Mouse (Mus musculus): ENCODE data around the gene Trim10.
A peak's percentile ranks its signal among the peaks of the same experiment; 100 is the strongest.

Gene Trim10

DNA sequence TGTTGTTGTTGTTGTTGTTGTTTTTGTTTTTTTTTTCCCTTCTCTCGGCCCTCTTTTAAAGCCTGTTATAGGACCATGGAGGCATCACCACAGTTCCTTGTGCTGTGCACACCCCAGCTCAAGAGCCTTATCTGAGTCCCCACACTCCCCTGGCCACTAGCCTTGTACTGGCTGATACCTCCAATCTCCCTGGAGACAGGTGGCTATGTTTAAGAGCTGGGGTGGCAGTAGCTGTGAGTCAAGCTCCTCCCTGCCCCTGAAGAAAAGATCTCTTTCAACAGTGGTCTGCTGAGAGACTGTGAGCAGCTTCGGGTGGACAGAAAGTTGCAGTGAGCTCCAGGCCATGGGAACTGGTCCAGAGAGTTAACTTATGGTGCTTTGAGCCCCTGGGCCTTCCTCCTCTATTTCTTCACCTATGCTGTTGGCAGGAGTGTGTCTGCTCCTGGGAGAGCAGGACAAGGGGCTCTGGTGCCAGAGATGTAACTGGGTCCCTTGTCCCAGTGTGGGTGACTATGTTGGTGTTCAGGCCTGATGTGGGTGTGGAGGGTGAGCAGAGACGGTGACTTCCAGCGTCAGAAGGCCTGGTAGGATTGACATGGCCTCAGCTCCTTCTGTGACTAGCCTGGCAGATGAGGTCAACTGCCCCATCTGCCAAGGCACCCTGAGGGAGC, at the start of gene Trim10:
Gene Trim10 (plus strand): TSS at position 291 of the 671 bp plus-strand sequence.
- DNase-seq (ENCODE audit: low spot score): no peak

DNA sequence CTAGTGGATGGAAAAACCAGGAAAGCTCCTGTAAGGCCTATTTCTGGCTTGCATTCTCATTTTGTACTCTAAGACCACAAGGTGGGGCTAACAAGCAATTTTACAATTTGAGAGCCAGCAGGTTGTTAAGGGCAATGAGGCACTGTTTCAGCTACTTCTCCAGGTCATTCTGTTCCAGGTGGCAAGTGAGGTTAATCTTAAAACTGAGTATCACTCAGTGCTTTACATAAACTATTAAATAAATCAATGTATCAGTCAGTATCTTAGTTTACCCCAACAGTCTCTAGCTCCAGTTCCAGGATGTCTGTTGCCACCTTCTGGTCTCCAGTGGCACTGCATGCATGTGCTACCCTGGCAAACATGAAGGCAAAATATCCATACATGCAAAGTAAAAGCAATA, 45.4 kb upstream of the Trim10 start:
- peak; percentile 50 for DNase-seq (ENCODE audit: low spot score)

DNA sequence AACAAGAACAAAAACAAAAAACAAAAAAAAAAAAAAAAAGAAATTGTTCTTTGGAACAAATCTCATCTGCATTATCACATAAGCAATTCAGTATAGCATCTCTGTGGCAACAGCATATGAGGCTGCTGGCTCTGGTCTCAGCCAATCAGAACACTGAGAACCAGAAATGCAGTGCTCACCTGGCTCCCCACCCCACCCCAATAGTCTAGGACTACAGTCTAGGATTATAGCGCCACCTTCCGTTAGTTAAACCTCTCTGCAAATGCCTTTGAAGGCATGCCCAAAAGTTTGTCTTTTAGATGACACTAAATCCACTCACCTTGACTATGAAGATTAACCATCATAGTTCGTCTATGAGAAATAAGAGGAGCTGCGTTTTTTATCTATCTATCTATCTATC, 43.8 kb upstream of the Trim10 start:
- no peak for DNase-seq (ENCODE audit: low spot score)

DNA sequence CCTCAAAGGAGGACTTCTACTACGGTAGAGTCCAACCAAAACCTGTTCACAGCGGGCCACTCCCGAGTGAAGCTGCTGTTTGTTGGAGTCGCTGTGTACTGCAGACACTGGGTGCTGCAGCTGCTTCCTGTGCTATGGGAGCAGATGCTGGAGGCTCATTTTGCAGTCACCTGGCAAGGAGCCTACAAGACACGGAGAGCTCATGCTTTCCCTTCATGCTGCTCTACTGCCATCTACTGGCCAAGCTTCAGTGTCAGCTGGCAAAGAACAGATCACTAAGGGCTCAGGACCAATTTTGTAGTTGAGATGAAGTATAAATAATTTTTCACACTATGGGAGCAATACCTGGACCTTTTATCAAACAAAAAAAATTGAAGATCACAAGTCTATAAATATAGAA, 43.4 kb upstream of the Trim10 start:
- peak; percentile 78 for DNase-seq (ENCODE audit: low spot score)

DNA sequence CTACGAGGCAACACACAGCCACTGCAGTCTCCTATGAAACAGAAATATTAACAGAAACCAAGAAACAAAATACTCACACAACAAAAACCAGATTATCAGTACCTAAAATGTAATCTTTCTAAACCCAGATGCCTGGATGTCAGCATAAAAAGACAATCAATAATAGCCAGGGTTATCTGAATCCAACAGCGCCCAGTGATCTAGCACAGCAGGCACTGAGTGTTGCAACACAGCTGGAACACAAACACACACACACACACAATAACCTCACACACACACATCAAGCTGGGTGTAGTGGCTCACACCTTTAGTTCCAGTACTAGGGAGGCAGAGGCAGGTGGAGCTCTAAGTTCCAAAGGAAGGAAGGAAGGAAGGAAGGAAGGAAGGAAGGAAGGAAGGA, 40.9 kb upstream of the Trim10 start:
- no peak for DNase-seq (ENCODE audit: low spot score)

DNA sequence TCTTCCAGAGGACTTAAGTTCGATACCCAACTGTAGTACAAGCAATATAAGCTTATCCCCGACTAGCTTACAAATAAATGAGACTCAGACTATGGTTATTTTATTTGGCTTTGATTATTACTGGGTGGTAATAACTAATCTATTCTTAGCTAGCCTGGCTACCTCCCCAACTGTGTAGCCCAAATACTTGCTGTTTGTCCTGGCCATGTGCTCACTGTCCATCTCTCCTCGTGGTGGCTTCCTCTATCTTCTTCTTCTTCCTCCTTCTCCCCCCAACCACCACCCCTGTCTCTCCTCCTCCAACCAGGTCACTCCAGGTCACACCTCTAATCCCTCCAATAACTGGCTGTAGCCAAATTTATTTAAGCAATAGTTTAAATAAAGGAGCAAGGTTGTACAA, 38.9 kb upstream of the Trim10 start:
- no peak for DNase-seq (ENCODE audit: low spot score)

DNA sequence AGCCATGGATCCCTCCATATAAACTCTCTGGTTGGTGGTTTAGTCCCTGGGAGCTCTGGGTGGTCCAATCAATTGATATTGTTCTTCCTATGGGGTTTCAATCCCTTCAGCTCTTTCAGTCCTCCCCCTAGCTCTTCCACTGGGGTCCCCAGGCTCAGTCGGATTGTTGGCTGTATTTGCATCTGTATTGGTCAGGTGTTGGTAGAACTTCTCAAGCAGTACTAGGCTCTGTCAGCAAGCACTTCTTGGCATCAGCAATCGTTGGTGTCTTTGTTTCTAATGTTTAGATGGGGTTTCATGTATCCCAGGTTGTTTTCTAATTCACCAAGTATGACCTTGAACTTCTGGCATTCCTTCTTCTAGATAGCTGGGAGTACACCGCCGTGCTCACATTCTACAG, 36.7 kb upstream of the Trim10 start:
- DNase-seq (ENCODE audit: low spot score): no peak

DNA sequence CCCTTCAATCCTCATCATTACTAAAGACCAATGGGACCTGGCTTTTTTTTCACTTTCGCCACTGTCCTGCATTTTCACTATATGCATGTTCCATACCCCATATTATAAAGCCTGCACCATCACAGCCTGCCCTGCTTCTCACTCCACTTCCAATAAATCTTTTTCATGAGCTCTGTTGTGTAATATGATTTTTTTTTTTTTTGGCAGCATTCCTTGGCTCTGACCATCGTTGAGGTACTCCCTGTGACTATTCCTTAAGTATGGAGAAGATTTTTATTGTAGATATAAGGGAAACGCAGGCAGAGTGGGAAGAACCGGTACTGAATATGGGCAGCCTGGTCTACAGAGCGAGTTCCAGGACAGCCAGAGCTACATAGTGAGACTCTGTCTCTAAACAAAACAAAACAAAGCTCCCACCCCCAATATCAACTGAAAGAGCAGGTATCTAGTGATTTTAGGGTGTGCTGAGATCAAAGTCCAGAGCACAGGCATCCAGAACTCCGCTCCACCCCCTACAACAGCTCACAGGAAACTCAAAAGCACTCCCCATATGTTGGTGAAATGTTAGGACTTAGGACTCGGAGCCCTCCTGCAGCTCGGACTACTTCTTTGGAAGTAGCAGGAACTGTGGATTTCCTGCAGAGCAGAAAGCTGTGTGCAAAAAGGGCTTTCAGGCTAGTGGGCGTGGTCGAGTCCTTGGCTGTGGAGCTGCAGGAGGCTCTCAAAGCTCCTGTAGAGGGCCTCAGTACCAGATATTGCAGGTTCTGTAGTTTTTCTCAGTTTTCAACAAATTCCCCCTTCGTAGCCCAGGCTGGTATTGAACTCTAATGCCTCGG, 33.6 kb upstream of the Trim10 start:
- peak; percentile 32 for DNase-seq (ENCODE audit: low spot score)

DNA sequence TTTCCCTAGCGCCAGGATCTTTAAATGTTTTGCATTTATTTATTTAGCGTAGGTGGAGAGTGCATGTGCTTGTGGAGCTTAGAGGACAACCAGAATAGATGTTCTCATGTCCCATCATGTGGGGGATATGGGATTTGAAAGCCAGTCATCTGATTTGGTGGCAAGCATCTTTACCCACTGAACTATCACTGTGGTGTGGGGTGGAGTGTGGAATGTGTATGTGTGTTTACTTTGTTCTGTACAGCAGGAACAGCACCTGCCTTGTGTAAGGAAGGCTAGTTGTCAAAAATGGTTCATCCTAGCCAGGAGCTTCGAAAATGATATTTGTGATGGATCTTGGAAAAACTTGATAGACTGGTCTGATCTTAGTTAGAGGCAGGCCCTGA, 33.0 kb upstream of the Trim10 start:
- DNase-seq (ENCODE audit: low spot score): no peak

DNA sequence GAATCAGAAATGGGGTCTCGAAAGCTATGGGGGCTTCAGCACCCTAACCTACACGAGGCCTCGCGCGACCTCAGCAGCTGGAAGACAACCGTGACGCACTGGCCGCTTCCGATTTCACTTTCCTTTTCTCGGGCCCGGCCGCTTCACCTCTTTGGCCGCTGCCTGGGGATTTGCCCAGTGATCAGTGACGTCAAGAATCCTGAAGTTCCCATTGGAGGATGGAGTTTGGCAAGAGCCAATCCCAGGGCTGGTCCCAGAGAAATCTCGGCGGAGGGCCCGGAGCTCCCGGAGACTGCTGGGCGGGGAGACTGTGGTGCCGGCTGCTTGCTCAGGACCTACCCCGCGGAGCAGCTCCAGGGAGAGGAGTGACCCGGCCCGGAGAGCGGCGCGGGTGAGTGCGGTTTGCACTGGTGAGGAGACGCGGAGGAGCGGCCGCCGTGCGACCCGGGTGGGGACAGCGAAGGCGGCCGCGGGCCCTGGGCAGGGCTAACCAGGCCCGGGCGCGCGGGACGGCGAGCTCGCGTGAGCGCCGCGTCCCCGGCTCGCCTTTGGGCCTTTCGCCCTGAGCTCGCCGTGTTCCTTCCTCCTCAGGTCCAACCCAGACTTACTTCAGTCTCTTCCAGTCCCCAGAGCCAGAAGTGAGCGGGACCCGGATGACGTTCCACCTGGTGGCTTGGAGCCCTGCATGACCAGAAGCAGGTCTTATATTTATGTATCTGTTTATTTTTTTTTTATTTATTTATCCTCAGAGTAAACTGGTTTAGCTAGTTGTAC, 32.3 kb upstream of the Trim10 start, which contains the start of gene Trim26:
Gene Trim26 (plus strand): TSS at position 261 of the 774 bp plus-strand sequence.
- DNase-seq (ENCODE audit: low spot score): peak; percentile 96

DNA sequence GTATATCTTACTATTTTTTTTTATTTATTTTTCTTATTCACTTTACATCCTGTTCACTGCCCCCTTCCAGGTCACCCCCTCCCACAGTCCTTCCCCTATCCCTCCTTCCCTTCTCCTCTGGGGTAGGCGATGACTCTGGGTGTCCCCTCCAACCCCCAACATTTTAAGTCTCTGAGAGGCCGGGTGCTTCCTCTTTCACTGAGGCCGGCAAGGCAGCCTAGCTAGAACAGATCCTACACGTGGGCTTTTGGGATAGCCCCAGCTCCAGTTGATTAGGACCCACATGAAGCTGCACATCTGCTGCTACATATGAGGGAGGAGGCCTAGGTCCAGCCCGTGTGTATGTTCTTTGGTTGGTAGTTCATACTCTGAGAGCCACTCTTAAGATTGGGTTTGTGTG, 30.4 kb upstream of the Trim10 start:
- DNase-seq (ENCODE audit: low spot score): no peak

DNA sequence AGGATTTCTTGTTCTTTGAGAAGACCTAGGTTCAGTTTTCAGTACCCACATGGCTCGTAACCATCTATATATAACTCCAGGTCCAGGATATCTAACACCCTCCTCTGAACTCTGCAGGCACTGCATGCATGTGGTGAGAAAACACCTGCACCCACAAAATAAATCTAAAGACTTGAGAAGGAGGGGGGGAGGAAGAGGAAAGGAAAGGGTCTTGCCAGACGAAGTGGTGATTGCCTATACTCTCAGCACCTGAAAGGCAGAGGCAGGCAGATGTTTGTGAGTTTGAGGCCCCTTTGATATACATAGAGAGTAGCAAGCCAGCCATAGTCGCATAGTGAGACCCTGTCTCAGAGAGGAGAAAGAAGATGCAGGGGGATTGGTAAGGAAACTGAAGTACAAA, 29.4 kb upstream of the Trim10 start:
- DNase-seq (ENCODE audit: low spot score): no peak

DNA sequence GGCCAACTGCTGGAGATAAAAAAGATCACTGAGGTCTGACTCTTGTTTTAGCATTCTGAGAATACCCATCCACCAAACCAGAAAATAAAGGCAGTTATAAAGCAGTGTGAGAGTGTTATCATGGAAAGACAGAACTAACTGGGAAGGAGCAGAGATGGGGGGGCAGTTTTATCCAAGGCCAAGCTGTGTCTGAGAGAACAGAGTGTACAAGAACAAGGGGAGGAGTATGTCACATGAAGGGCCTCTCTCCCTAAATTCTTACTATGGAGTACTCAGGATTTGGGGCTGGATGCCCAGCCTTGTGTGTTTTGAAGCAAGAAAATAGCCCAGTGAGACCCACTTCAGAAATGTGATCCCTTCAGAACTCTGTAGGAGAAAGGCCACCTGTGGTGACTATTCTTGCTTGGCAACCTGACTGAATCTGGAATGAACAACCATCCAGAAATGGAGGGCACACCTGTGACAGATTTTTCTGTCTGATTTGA, 28.4 kb upstream of the Trim10 start:
- no peak for DNase-seq (ENCODE audit: low spot score)

DNA sequence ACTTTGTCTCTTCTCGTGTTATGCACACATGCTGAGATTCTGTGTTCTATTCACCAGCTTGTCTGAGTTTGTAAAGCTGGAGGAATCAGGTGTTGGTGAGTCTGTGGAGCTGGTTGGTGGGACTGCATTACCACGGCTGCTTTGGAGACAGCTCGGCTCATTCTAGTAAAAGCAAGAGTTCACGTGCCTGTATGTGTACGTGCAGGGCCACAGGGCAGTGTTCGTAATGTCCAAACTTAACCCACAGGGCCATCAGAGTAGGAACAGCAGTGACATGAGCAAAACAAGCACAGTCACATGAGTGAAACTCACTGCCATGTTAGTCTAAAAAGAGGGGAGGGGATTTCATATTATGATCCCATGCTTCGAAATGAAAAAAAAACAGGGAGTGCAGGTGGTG, 25.7 kb upstream of the Trim10 start:
- no peak for DNase-seq (ENCODE audit: low spot score)

DNA sequence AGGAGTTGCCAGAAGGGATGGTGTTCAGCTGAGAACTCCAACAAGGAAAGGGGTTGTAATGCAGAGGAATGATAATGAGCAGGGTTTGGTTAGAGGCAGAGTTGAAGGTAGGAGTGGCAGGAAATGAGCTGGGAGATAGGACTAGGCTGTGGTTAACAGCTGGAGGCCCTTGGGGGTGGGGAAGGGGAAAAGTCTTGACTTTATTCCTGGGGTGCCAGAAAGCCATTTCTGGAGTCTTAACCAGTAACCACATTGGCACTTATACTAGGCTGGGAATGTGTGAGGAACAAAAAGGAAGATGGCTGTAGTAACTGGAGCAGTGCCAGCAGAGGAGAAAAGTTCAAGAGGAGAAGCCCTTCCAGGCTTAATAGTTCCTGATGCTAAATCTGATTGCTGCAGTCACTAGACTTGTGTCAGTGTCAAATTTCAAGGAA, 25.1 kb upstream of the Trim10 start:
- no peak for DNase-seq (ENCODE audit: low spot score)

DNA sequence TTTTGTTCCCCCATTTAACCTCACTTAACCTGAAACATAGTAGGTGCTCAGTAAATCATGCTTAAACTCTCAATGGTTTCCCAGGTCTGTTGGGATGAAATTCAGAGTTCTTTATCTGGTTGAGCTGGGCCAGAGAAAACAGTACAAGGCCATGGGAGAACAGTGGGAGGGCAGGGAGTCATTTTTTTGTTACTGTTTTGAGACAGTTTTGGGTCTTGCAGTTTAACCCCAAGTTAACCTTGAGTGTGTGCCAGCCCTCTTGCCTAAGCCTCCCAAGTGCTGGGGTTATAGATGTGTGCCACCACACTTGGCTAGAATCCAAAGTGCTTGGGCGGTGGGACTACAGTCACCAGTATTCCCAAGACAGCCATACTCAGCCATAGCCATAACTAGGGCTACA, 24.6 kb upstream of the Trim10 start:
- DNase-seq (ENCODE audit: low spot score): no peak

DNA sequence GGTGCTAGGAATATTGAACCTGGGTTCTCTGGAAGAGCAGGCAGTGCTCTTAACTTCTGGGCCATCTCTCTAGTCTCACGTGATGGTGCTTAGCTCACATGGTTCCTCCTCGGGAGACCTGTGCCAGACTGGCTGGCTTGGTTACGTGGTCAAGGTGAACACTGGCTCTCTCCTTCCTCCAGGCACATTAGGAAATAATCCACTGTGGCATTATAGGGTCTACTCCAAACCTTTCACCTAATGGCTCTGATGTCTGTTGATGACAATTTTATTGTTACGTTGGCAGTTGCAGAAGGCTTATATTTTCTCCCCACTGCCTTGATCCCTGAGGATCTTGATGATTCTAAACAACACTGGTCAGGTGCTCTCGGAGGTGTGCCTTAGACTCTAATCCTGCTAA, 20.5 kb upstream of the Trim10 start:
- no peak for DNase-seq (ENCODE audit: low spot score)

DNA sequence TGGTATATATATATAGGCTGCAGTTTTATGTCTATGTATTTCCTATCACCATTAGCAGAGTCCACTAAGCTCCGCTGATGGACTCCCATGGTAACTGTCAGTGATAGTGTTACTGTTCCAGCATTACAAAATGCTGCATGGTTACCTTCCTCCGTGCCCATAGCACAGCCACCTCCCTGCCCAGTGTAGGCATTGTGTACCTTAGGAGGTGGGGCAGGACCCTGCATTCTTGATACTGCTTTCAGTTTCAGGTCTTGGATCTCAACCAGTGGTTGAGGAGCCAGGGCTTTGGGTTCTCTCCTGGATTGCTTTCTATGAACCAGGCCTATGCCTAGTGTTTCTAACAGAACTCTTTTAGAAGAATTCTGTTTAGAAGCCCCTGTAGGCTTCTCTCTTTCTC, 19.4 kb upstream of the Trim10 start:
- DNase-seq (ENCODE audit: low spot score): no peak

DNA sequence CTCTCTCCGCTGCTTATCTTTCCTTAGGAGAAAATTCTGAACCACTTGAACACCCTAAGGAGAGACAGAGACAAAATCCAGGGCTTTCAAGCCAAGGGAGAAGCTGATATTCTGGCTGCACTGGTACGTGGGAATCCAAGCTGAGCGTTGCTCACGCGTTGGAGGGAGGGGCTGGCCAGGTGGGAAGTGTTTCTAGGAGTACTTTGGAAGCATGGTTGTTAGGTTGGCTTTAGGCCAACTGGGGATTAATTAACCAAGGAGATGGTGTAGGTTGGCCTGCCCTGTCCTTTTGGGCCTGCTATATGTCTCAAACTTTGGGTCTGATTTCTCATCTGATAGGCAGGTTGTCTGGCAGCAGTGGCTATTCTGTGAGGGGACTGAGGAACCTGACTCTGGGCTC, 18.2 kb upstream of the Trim10 start:
- DNase-seq (ENCODE audit: low spot score): no peak

DNA sequence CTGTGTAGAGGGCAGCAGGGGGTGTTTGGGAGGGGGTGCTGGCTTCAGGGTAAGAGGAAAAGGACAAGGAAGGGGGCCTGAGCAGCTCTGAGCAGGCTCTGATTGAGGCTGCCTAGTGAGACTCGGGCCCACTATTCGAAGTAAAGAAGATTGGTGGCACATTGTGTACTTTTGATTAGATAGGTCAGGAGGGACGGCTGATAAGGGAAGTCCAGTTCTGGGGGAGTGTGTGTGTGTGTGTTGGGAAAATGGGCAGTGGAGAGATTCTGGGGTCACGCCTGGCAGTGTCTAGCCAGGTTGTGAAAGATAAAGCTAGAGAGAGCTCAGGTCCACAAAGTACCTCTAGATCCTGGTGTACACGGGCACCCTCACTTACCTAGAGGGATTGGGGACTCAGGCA, 17.7 kb upstream of the Trim10 start:
- DNase-seq (ENCODE audit: low spot score): no peak

DNA sequence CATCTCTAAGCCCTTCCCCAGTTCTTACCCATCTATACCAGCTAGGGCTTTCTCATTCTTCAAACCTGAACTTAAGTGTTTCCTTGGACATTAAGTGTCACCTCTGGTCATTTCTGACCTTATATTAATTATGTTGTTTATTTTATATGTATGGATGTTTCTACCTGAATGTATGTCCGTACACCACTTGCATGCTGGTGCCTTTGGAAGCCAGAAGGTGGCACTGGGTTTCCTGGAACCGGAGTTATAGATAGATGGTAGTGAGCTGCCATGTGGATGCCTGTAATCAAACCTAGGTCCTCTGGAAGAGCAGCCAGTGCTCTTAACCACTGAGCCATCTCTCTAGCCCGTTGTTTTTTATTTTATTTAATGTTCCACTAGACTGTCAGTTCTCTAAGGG, 13.9 kb upstream of the Trim10 start:
- DNase-seq (ENCODE audit: low spot score): no peak

DNA sequence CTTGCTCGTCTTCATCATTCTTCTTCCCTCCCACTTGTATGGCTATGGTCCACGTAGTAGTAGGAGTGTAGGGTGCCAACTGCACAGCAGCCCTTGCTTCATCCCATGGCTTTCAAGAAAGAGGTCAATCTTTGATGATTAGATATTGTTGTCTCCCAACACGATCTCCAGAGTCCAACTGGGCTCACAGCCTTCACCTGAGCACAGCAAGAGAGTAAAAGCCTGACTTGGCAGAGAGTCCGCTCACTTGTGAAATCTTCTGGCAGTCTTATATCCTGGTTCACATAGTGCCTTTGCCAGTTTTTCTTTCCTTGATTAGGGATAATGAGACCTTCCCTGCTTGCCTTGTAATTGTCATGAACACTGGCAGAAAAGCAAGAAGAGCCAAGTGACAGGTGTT, 13.1 kb upstream of the Trim10 start:
- no peak for DNase-seq (ENCODE audit: low spot score)

DNA sequence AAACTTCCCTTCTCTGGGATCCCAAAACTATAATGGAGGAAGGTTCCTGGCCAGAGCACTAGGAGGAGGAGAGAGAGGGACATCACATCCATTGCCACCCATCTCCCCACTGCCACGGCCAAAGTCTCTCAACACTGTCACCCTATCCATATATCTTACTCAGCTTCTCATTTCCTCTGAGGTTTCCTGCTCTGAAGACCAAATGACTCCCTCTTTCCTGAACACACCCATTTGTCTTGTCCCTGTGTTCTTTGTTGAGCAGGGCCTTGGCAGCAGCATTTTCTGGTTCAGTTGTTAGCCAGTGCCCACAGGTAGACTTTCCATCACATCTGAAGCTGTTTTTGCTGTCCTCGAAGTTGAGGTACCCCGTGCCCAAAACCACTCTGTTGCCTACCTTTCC, 11.2 kb upstream of the Trim10 start:
- no peak for DNase-seq (ENCODE audit: low spot score)
